Mouse (Mus musculus): Measurements from ENCODE around the gene Trim46. TPM values are rescaled to one million over a fixed set of nuclear protein-coding genes. Genes with fewer than 3 reads are reported as not detected.
A peak's percentile ranks its signal among the peaks of the same experiment; 100 is the strongest.

Trim46 gene
- polyA plus RNA-seq, 1 experiment from 2014 or later = 25.1 TPM

- Histone ChIP-seq H3K9ac (peak overlapping the region; percentile 67), H3K27me3 (no peaks in the 10 kb centered on the region), H3K9me3 (no peaks in the 10 kb centered on the region), H3K4me2 (peak overlapping the region; percentile 91), H3K27ac (peak overlapping the region; percentile 89), H3K4me3 (replicated peaks) (peak overlapping the region; percentile 67), H3K4me1 (peaks cover 50% of the 10 kb centered on the region), H3K36me3 (replicated peaks) (peaks cover 38% of the 10 kb centered on the region)
- peak; percentile 71 for ATAC-seq (ENCODE audit: low FRiP score)
- WGBS = 0% methylated on average over 24 of the region's 26 CpGs
Observed at GRCm38 (mm10) chr3:89244982-89245687, 974 bp downstream of the Trim46 start.

GRCm38 (mm10) chr3:89244158-89244981 lies 1.7 kb downstream of the Trim46 start:
- ATAC-seq (ENCODE audit: low FRiP score) = peak; percentile 12
- no peaks in the 10 kb centered on the region for H3K27me3 ChIP-seq
- peak overlapping the region; percentile 89 for H3K27ac ChIP-seq
- H3K9ac ChIP-seq = peak overlapping the region; percentile 67
- peaks cover 50% of the 10 kb centered on the region for H3K4me1 ChIP-seq
- peaks cover 37% of the 10 kb centered on the region for H3K36me3 ChIP-seq (replicated peaks)
- peak overlapping the region; percentile 67 for H3K4me3 ChIP-seq (replicated peaks)
- H3K9me3 ChIP-seq = no peaks in the 10 kb centered on the region
- peak overlapping the region; percentile 91 for H3K4me2 ChIP-seq
- WGBS = 14% methylated on average over 25 of the region's 25 CpGs

- peak overlapping the region; percentile 67 for H3K4me3 ChIP-seq (replicated peaks)
- H3K9me3 ChIP-seq = no peaks in the 10 kb centered on the region
- ATAC-seq (ENCODE audit: low FRiP score) = no peak; the same call in 1 of the 2 replicates
- WGBS = 11% methylated on average over 14 of the region's 14 CpGs
- H3K4me2 ChIP-seq = peak overlapping the region; percentile 91
- peaks cover 50% of the 10 kb centered on the region for H3K4me1 ChIP-seq
- H3K27me3 ChIP-seq = no peaks in the 10 kb centered on the region
- H3K36me3 ChIP-seq (replicated peaks) = peaks cover 39% of the 10 kb centered on the region
- peak overlapping the region; percentile 67 for H3K9ac ChIP-seq
- H3K27ac ChIP-seq = peak overlapping the region; percentile 89
Observed at GRCm38 (mm10) chr3:89243609-89244008, 2.5 kb downstream of the Trim46 start.

GRCm38 (mm10) chr3:89242331-89242895 lies 3.7 kb downstream of the Trim46 start:
- H3K9ac ChIP-seq = no peak overlapping the region; the same call in 1 of the 2 replicates
- 73% methylated on average over 9 of the region's 9 CpGs for WGBS

GRCm38 (mm10) chr3:89238494-89238893 lies 7.6 kb downstream of the Trim46 start:
- no peak for ATAC-seq (ENCODE audit: low FRiP score)
- WGBS = 86% methylated on average over 9 of the region's 12 CpGs
- no peak overlapping the region for H3K9ac ChIP-seq
- peaks cover 84% of the 10 kb centered on the region for H3K36me3 ChIP-seq (replicated peaks)
- no peak overlapping the region for H3K4me2 ChIP-seq
- H3K4me1 ChIP-seq = peaks cover 8% of the 10 kb centered on the region
- no peak overlapping the region for H3K27ac ChIP-seq
- no peaks in the 10 kb centered on the region for H3K9me3 ChIP-seq
- no peaks in the 10 kb centered on the region for H3K27me3 ChIP-seq
- no peak overlapping the region for H3K4me3 ChIP-seq (replicated peaks)

More at GRCm38 (mm10) chr3:89242331-89242895, 3.7 kb downstream of the Trim46 start:
- H3K4me3 ChIP-seq (replicated peaks) = no peak overlapping the region
- no peak overlapping the region for H3K27ac ChIP-seq
- no peaks in the 10 kb centered on the region for H3K27me3 ChIP-seq
- H3K4me1 ChIP-seq = peaks cover 42% of the 10 kb centered on the region
- H3K4me2 ChIP-seq = no peak overlapping the region
- H3K9me3 ChIP-seq = no peaks in the 10 kb centered on the region
- ATAC-seq (ENCODE audit: low FRiP score) = no peak
- H3K36me3 ChIP-seq (replicated peaks) = peaks cover 45% of the 10 kb centered on the region

GRCm38 (mm10) chr3:89237682-89238081 lies 8.4 kb downstream of the Trim46 start:
- ATAC-seq (ENCODE audit: low FRiP score) = no peak
- Histone ChIP-seq H3K27ac (no peak overlapping the region), H3K4me1 (no peaks in the 10 kb centered on the region; the same call in 1 of the 2 replicates), H3K9me3 (no peaks in the 10 kb centered on the region), H3K27me3 (no peaks in the 10 kb centered on the region), H3K36me3 (replicated peaks) (peaks cover 89% of the 10 kb centered on the region), H3K4me3 (replicated peaks) (no peak overlapping the region), H3K4me2 (no peak overlapping the region), H3K9ac (no peak overlapping the region)
- WGBS = 95% methylated on average over 21 of the region's 21 CpGs

- 88% methylated on average over 10 of the region's 10 CpGs for WGBS
- peaks cover 79% of the 10 kb centered on the region for H3K36me3 ChIP-seq (replicated peaks)
- no peaks in the 10 kb centered on the region for H3K4me1 ChIP-seq
- H3K4me2 ChIP-seq = no peak overlapping the region
- H3K9ac ChIP-seq = no peak overlapping the region
- H3K4me3 ChIP-seq (replicated peaks) = no peak overlapping the region
- H3K27ac ChIP-seq = no peak overlapping the region
- H3K9me3 ChIP-seq = no peaks in the 10 kb centered on the region
- ATAC-seq (ENCODE audit: low FRiP score) = no peak
- no peaks in the 10 kb centered on the region for H3K27me3 ChIP-seq
Observed at GRCm38 (mm10) chr3:89236516-89236915, 9.6 kb downstream of the Trim46 start.

- Histone ChIP-seq H3K4me2 (no peak overlapping the region), H3K9me3 (no peaks in the 10 kb centered on the region), H3K4me3 (replicated peaks) (no peak overlapping the region), H3K27me3 (no peaks in the 10 kb centered on the region), H3K27ac (peak overlapping the region; percentile 13; the same call in 1 of the 2 replicates), H3K36me3 (replicated peaks) (peaks cover 56% of the 10 kb centered on the region), H3K4me1 (peaks cover 5% of the 10 kb centered on the region; the same call in 1 of the 2 replicates), H3K9ac (no peak overlapping the region)
- WGBS = 90% methylated on average over 14 of the region's 14 CpGs
- ATAC-seq (ENCODE audit: low FRiP score) = no peak
Observed at GRCm38 (mm10) chr3:89233562-89234110, 12.5 kb downstream of the Trim46 start.

GRCm38 (mm10) chr3:89232614-89233013 lies 13.5 kb downstream of the Trim46 start:
- Histone ChIP-seq H3K4me2 (no peak overlapping the region), H3K9me3 (no peaks in the 10 kb centered on the region), H3K4me1 (peaks cover 13% of the 10 kb centered on the region), H3K4me3 (replicated peaks) (no peak overlapping the region), H3K36me3 (replicated peaks) (peaks cover 46% of the 10 kb centered on the region), H3K27ac (no peak overlapping the region), H3K27me3 (no peaks in the 10 kb centered on the region), H3K9ac (no peak overlapping the region)
- 78% methylated on average over 6 of the region's 6 CpGs for WGBS
- ATAC-seq (ENCODE audit: low FRiP score) = no peak

GRCm38 (mm10) chr3:89231772-89232275 lies 14.3 kb downstream of the Trim46 start:
- Histone ChIP-seq H3K36me3 (replicated peaks) (peaks cover 38% of the 10 kb centered on the region), H3K9ac (no peak overlapping the region), H3K4me1 (peaks cover 18% of the 10 kb centered on the region), H3K4me2 (no peak overlapping the region), H3K27ac (no peak overlapping the region), H3K9me3 (no peaks in the 10 kb centered on the region), H3K27me3 (no peaks in the 10 kb centered on the region), H3K4me3 (replicated peaks) (no peak overlapping the region)
- WGBS = 80% methylated on average over 16 of the region's 16 CpGs
- no peak for ATAC-seq (ENCODE audit: low FRiP score)

GRCm38 (mm10) chr3:89231345-89231744 lies 14.8 kb downstream of the Trim46 start:
- Histone ChIP-seq H3K9ac (no peak overlapping the region), H3K27ac (no peak overlapping the region), H3K36me3 (replicated peaks) (peaks cover 33% of the 10 kb centered on the region), H3K4me3 (replicated peaks) (no peak overlapping the region), H3K27me3 (no peaks in the 10 kb centered on the region), H3K4me2 (no peak overlapping the region), H3K9me3 (no peaks in the 10 kb centered on the region), H3K4me1 (peaks cover 23% of the 10 kb centered on the region)
- ATAC-seq (ENCODE audit: low FRiP score) = no peak
- WGBS = 76% methylated on average over 7 of the region's 7 CpGs

- Histone ChIP-seq H3K27me3 (no peaks in the 10 kb centered on the region), H3K4me3 (replicated peaks) (no peak overlapping the region), H3K9me3 (no peaks in the 10 kb centered on the region), H3K27ac (no peak overlapping the region), H3K9ac (no peak overlapping the region), H3K4me1 (peaks cover 30% of the 10 kb centered on the region), H3K4me2 (no peak overlapping the region), H3K36me3 (replicated peaks) (peaks cover 25% of the 10 kb centered on the region)
- 95% methylated on average over 2 of the region's 2 CpGs for WGBS
- ATAC-seq (ENCODE audit: low FRiP score) = no peak
Observed at GRCm38 (mm10) chr3:89230561-89230960, 15.5 kb downstream of the Trim46 start.
